Mouse (Mus musculus) embryo, embryonic 10 days (tissue): Measurements from ENCODE around the gene Nol7.

Experiments used
- DNase-seq: peaks from one replicate; pipeline ENCODE4 v3.0.0-alpha.2; 2015; ENCODE audit warnings: low spot score

Nol7 gene

DNA sequence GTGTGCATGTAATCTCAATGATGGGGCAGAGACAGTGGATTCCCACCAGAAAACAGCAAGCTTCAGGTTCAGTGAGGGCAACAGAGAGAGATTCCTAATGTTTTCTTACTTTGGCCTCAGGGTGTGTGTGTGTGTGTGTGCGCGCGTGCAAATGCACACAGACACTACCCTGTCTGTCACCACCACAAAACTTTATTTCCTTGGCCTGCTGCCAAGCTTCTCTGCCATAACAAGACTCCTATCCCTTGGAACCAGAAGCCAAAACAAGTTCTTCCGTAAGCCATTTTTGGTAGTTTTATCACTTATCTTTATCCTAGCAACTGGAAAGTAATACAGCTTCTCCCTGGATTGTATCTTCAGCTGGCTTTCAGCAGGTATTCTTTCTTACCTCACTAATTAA lies 30.2 kb downstream of the Nol7 start:
- DNase-seq: no peak

DNA sequence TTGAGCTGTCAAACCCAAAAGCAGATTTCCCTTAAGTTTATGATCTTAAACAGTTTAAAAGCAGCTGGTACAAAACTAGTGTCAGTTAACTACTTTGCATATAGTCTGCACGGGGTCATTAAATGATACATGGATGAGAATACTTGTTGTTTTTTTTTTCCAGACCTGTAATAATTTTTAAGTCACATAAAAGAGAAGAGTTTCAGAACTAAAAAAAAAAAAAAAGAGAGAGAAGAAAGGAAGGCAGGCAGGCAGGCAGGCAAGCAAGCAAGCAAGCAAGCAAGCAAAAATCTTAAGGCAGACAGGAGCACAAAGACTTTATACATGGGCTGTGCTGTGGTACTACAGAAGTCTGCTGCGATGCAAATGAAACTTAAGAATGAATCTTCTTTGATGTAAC lies 35.2 kb downstream of the Nol7 start:
- DNase-seq: no peak

DNA sequence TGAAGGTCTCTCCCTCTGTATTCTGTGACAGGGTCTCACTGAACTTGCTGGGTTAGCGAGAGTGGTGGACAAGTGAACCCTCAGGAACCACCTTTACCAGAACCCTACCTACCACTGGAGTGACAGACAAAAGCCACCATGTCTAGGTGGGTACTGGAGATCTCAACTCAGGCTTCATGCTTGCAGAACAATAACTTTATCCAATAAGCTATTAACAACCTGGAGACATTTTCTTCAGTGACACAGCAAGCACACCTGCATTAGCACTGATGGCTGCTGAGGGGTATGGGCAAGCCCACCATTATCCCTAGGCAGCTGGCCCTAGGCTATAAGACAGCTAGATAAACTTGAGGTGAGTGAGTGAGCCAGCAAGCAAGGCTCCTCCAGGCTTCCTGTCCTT lies 42.2 kb downstream of the Nol7 start:
- DNase-seq: no peak

DNA sequence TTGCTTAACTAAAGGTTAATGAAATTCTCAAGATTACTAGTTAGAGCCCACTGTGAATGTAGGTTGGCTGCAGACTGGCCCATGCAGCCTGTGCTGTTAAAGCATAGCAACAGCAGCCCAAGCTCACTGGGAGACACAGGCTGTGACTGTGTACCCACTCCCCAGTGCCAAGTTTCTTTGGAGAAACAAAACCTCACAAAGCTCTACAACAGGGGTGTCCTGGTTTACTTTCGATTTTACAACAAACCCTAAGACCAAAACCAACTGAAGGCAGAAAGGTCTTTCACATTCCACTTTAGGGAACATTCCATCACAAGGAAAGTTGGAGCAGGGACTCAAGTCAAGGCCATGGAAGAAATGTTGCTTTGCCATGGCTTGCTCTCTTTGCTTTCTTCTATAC lies 44.4 kb downstream of the Nol7 start:
- DNase-seq: no peak

DNA sequence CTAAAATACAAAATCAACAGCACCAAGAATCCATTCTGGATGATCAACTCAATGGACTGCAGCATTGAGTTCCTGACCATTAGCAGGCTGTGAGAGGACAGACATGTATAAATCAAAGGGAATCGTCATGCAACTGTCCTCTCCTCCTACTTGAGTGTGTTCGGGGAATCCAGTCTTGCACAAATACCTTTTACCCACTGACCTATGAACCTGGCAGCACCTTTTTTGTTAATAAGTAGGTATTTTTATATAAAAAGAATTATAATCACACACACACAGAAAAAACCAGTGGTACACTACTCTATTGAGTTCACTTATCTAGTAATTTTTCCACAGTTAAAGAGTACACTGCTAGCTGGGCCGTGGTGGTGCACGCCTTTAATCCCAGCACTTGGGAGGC lies 45.5 kb downstream of the Nol7 start:
- no peak for DNase-seq

DNA sequence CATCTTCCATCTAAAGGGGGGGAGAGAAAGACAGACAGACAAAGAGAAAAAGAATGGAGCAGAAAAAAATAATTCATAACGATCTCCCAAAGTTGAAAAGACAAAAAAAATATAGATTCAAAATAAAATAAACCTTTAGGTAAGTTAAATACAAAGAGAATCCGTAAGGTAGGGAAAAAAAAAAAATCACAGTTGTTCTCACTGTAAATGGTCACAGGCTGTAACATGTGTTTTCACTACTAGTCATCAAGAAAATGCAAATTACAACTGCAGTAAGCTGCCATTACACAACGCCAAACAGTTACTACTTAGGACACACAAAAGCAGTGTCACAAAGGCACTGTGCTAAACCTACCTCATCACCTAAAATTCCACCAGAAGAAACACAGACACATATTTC lies 46.5 kb downstream of the Nol7 start:
- no peak for DNase-seq

DNA sequence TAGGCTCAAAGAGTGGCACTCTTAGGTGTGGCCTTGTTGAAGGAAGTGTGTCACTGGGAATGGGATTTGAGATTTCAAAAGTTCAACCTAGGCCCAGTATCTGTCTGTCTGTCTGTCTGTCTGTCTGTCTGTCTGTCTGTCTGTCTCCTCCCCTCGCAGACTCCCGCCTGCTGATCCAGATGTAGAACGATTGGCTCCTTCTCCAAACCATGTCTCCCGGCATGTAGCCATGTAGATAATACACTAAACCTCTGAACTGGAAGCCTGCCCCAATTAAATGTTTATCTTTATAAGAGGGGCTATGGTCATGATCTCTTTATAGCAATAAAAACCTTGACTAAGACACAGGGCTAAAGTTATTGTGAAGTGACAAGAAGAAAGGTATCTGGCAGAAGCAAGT lies 47.6 kb downstream of the Nol7 start:
- no peak for DNase-seq

DNA sequence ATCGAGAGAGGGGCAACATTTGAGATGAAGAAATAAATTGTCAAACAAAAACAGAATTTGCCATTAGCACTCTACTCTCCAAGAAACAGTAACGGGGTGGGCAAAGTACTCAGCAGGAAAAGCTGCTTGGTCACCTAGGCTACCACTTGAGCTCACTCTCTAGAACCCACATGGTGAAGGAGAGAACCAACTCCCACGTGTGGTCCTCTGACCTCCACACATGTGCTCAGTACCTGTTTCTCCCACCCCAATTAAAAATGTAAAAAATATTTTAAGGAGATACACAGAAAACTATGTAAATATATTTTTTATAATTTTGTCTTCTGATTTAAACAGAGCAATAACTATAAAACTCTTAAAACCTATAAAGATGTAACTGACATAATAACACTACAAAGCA lies 49.5 kb downstream of the Nol7 start:
- no peak for DNase-seq

DNA sequence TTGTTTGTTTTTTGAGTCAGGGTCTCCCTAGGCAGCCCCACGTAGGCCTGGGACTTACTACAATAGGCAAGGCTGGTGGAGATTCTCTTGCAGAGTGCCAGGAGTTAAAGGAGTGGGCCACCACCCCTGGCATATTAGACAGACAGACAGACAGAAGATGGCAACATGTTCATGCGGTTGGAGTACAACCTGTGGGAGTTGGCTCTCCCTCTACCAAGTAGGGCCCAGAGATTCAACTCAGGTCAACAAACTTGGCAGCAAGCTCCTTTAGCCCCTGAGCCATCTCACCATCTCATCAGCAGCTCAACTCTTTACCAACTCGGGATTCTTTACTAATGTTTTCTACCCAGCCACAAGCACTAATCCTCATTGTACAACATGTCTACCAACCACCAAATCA lies 52.5 kb downstream of the Nol7 start:
- DNase-seq: no peak

DNA sequence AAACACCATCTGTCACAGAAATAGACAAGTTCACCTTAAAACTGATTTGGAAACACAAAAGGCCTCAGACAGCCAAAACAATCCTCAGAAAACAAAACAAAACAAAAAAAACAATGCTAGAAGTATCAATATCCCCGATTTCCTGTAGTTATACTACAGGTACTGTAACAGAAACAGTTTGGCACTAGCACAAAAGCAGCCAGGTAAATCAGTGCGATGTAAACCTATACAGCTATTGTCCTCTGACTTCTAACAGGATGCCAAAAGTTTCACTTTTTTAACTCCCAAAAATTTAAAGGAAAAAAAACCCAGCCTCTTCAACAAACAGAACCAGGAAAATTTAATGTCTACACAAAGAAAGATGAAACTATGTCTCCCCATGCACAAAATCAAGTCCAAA lies 54.0 kb downstream of the Nol7 start:
- no peak for DNase-seq

DNA sequence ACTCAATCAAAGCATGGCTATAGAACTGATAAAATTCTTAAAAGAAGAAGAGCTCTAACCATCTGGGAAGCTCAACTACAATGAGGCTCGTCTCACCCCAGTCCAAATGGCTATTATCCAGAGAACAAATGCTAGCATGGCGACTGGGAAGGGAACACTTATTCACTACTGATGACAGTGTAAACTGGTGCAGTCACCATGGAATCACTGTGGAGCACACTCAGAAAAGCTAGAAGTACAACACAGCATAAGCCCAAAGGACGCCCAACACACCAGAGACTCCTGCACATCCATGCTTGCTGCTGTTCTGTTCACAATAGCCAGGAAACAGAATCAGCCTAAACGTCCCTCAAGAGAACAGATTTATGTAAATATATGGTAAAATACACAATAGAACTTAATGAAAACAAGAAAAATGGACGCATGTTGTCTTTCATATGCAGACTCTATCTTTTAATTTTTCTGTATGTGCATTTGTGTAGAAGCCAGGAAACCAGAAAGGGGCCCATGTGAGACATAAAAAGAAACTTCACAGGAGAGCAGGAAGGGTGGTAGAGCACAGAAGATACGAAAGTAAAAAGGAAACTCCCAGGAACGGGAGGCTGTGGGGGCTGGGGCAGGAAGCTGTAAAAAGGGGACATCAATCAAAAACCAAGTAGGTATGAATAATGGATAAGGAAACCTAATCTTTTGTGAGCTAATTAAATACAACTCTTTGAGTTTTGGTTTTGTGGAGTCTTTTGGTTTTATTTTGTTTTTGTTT lies 54.8 kb downstream of the Nol7 start:
- DNase-seq: no peak

DNA sequence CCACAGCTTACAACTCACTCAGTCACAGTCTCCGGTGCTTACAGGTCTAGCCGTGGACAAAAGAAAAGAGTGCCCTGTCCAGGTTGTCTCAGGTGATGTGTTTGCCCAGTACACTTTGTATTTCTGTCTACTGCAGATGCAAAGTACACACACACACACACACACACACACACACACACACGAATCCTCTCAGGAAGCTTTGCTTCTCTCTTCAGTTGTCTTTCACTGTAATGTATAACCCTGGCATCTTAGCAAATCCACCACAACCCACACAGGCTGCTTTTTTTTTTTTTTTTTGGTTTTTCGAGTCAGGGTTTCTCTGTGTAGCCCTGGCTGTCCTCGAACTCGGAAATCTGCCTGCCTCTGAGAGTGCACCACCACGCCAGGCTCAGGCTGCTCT lies 56.2 kb downstream of the Nol7 start:
- no peak for DNase-seq
